Mouse (Mus musculus) C2C12 (cell line): ENCODE measurements around the gene Ptges.
A peak's percentile ranks its signal among the peaks of the same experiment; 100 is the strongest.

Experiments
- CEBPB ChIP-seq: IDR thresholded peaks from one replicate; pipeline ENCODE4 v1.6.1; 2011; ENCODE audit warnings: low read depth, mild to moderate bottlenecking, control low read depth, moderate library complexity
- CTCF ChIP-seq: IDR thresholded peaks from one replicate; pipeline ENCODE4 v1.5.1; 2011; ENCODE audit not compliant: control insufficient read depth, insufficient read depth, insufficient read length
- FOSL1 ChIP-seq: IDR thresholded peaks from one replicate; pipeline ENCODE4 v1.8.0; 2011; ENCODE audit warnings: mild to moderate bottlenecking, low read length; ENCODE audit not compliant: poor library complexity, insufficient read depth, severe bottlenecking
- MAX ChIP-seq: IDR thresholded peaks from one replicate; pipeline ENCODE4 v1.6.1; 2011; ENCODE audit warnings: mild to moderate bottlenecking, control low read depth
- MYOD1 ChIP-seq: IDR thresholded peaks from one replicate; pipeline ENCODE4 v1.6.1; 2011; ENCODE audit warnings: low read depth; ENCODE audit not compliant: control insufficient read depth, insufficient read length
- MYOG ChIP-seq: IDR thresholded peaks from one replicate; pipeline ENCODE4 v1.6.1; 2011; ENCODE audit not compliant: control insufficient read depth, insufficient read length; ENCODE audit errors: extremely low read depth
- USF1 ChIP-seq: IDR thresholded peaks from one replicate; pipeline ENCODE4 v1.6.1; 2011; ENCODE audit warnings: low read depth, mild to moderate bottlenecking, control low read depth, moderate library complexity

DNA sequence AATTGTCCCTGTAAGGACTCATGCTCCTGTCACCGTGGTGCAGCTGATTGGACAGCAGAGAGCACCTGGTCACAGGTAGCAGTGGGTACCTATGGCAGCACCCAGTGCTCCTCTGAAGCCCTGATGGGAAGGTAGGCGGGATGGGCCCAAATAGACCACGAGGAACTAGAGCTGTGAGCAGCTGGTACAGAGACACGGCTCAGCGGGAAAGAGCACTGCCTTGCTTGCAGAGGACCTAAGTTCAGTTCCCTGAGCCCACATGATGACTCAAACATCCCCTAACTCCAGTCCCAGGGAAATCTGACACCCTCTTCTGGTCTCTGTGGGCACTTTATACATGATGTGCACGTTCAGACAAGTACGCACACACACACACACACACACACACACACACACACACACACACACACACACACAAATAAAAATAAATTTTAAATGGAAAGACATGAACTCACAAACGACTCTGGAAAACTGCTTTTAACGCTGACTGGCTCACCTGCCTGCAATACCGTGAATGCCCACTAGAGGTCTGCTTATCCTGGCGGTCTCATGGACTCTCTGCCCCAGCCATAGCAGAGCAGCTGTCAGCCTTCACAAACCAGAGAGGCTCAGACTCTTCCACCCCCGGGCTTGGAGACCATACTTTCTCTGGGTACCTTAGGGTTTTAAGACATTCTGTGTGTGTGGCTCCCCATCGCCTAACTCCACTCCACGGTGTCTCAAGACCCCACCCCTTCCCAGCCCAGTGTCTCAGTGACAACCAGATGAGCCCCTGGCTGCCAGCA lies 1.6 kb downstream of the Ptges start:
- TF ChIP-seq CTCF (peak; percentile 69), MYOD1 (peak; percentile 31), MAX (peak; percentile 65), CEBPB (no peak), MYOG (no peak), FOSL1 (no peak), USF1 (no peak)
